Mouse (Mus musculus) midbrain, embryonic 14.5 days (tissue): ENCODE measurements around the gene Gm20716. TPM values are rescaled to one million over a fixed set of nuclear protein-coding genes. Genes with fewer than 3 reads are reported as not detected.

Experiments used
- ATAC-seq: fragments of 200-750 bp; cut with Nextera tagmentation; 2 replicates; pipeline ENCODE4 v1.8.0; 2017; ENCODE audit warnings: moderate number of reproducible peaks, moderate library complexity; ENCODE audit not compliant: low FRiP score, low TSS enrichment
- DNase-seq: peaks from one replicate; pipeline ENCODE4 v3.0.0-alpha.2; 2015
- H3K27ac ChIP-seq: fragments of 300-500 bp; sonication (generic); replicated peaks from 2 replicates; pipeline ENCODE4 v1.5.1; 2014; ENCODE audit warnings: mild to moderate bottlenecking, low read depth, low read length, moderate library complexity
- H3K27me3 ChIP-seq: fragments of 300-500 bp; sonication (generic); 2 replicates; pipeline ENCODE4 v1.6.1; 2014; ENCODE audit warnings: low read length, control low read depth, mixed read lengths; ENCODE audit not compliant: control insufficient read depth, insufficient read depth
- H3K36me3 ChIP-seq: fragments of 300-500 bp; sonication (generic); 2 replicates; pipeline ENCODE4 v1.6.1; 2014; ENCODE audit warnings: low read length, control low read depth; ENCODE audit not compliant: control insufficient read depth, insufficient read depth
- H3K4me1 ChIP-seq: fragments of 300-500 bp; sonication (generic); 2 replicates; pipeline ENCODE4 v1.6.1; 2014; ENCODE audit warnings: mild to moderate bottlenecking, antibody characterized with exemption, low read length, control low read depth; ENCODE audit not compliant: control insufficient read depth, insufficient read depth
- H3K4me2 ChIP-seq: fragments of 300-500 bp; sonication (generic); 2 replicates; pipeline ENCODE4 v1.6.1; 2014; ENCODE audit warnings: mild to moderate bottlenecking, low read length, moderate library complexity
- H3K4me3 ChIP-seq: fragments of 300-500 bp; sonication (generic); replicated peaks from 2 replicates; pipeline ENCODE4 v1.5.1; 2014; ENCODE audit warnings: low read depth, low read length
- H3K9ac ChIP-seq: fragments of 300-500 bp; sonication (generic); replicated peaks from 2 replicates; pipeline ENCODE4 v1.6.1; 2014; ENCODE audit warnings: mild to moderate bottlenecking, low read length, moderate library complexity
- H3K9me3 ChIP-seq: fragments of 300-500 bp; sonication (generic); 2 replicates; pipeline ENCODE4 v1.6.1; 2016; ENCODE audit warnings: low read length, control low read depth, mixed read lengths; ENCODE audit not compliant: control insufficient read depth
- WGBS: fragments of 180-500 bp; shearing (Covaris S2); extraction: QIAGEN DNeasy Blood & Tissue Kit; methylation state at CpG from one replicate; pipeline ENCODE4 v1.1.7; 2014; 5-methylcytosine and 5-hydroxymethylcytosine counted together
- microRNA-seq: library from miRNA; unstranded; fragments of <30 nt; microRNA quantifications from one replicate; pipeline ENCODE4, GENCODE M21; 2016
- polyA plus RNA-seq: library from polyadenylated mRNA; unstranded; fragments of >200 nt; fragmentation: Nextera tagmentation; extraction: Ambion mirVana; gene quantifications from 2 replicates; pipeline ENCODE4 v1.2.1, GENCODE M21; 2014

The Gm20716 gene
- polyA plus RNA-seq, 1 experiment from 2014 or later = 35.9 TPM

- no peaks in the 10 kb centered on the region for H3K27me3 ChIP-seq
- no peak overlapping the region for H3K4me2 ChIP-seq
- ATAC-seq = no peak
- H3K36me3 ChIP-seq = no peaks in the 10 kb centered on the region
- no peaks in the 10 kb centered on the region for H3K4me1 ChIP-seq
- WGBS = 65% methylated on average over 22 of the region's 22 CpGs
- H3K9me3 ChIP-seq = no peaks in the 10 kb centered on the region
- no peak overlapping the region for H3K9ac ChIP-seq
- no peak overlapping the region for H3K4me3 ChIP-seq
- no peak overlapping the region for H3K27ac ChIP-seq
- DNase-seq = no peak
Observed at GRCm38 (mm10) chr2:168147722-168148432, 82.3 kb downstream of the Gm20716 start.

- Histone ChIP-seq H3K27me3 (no peaks in the 10 kb centered on the region), H3K9me3 (no peaks in the 10 kb centered on the region), H3K36me3 (no peaks in the 10 kb centered on the region), H3K4me3 (no peak overlapping the region), H3K9ac (no peak overlapping the region), H3K4me2 (no peak overlapping the region), H3K27ac (no peak overlapping the region), H3K4me1 (no peaks in the 10 kb centered on the region)
- no peak for ATAC-seq
- no peak for DNase-seq
- WGBS = 74% methylated on average over 2 of the region's 2 CpGs
Observed at GRCm38 (mm10) chr2:168145437-168145836, 84.7 kb downstream of the Gm20716 start.

- H3K9ac ChIP-seq = no peak overlapping the region
- no peaks in the 10 kb centered on the region for H3K9me3 ChIP-seq
- peak; percentile 72 for DNase-seq
- no peaks in the 10 kb centered on the region for H3K36me3 ChIP-seq
- WGBS = 22% methylated on average over 5 of the region's 5 CpGs
- H3K27ac ChIP-seq = peak overlapping the region; percentile 45; the same call in 1 of the 2 replicates
- H3K4me1 ChIP-seq = no peaks in the 10 kb centered on the region
- no peaks in the 10 kb centered on the region for H3K27me3 ChIP-seq
- ATAC-seq = no peak
- H3K4me2 ChIP-seq = no peak overlapping the region
- H3K4me3 ChIP-seq = no peak overlapping the region
Observed at GRCm38 (mm10) chr2:168143794-168144193, 86.4 kb downstream of the Gm20716 start.

- Histone ChIP-seq H3K36me3 (no peaks in the 10 kb centered on the region), H3K27me3 (no peaks in the 10 kb centered on the region), H3K4me3 (no peak overlapping the region), H3K9me3 (no peaks in the 10 kb centered on the region), H3K4me1 (no peaks in the 10 kb centered on the region), H3K27ac (no peak overlapping the region), H3K4me2 (no peak overlapping the region), H3K9ac (no peak overlapping the region)
- DNase-seq (peak; percentile 49), ATAC-seq (no peak)
- 61% methylated on average over 15 of the region's 15 CpGs for WGBS
Observed at GRCm38 (mm10) chr2:168137161-168137560, 93.0 kb downstream of the Gm20716 start.

Small RNAs within 50 kb of the gene (microRNA-seq; reads per million reads assigned to microRNA genes)
- not detected for gene Gm24561

Other genes with a start within 250 kb of the Gm20716 start
- gene Ripor3, start 219.7 kb downstream of the Gm20716 start, polyA plus RNA-seq = 0.22 TPM in 1 of 2 replicates, not detected in the other
- 8.2 and 9.2 TPM in 2 replicates for gene Pard6b, start 149.4 kb downstream of the Gm20716 start, polyA plus RNA-seq
- 4.5 and 5.8 TPM in 2 replicates for gene Adnp, start 23.3 kb downstream of the Gm20716 start, polyA plus RNA-seq
- gene Dpm1, start 227 bp upstream of the Gm20716 start, polyA plus RNA-seq = 61.1 and 75.4 TPM in 2 replicates
- gene Mocs3, start 258 bp upstream of the Gm20716 start, polyA plus RNA-seq = 10.3 and 10.8 TPM in 2 replicates
- gene Kcng1, start 51.4 kb upstream of the Gm20716 start, polyA plus RNA-seq = 2.0 and 3.0 TPM in 2 replicates